22 mouse cellular contexts compared by ENCODE assay signal in genomic region chr19:10587231-10587630, GRCm38 (mm10). TPM values are rescaled to one million over a fixed set of nuclear protein-coding genes. Genes with fewer than 3 reads are reported as not detected.
DNase-seq lines count a peak whose midpoint lies in the region; ATAC-seq and TF ChIP-seq lines count a peak whose summit lies in the region.
"Had no signal": no experiment of that assay in that cellular context is flagged by ENCODE, and none has a peak within 500 bp of the region (broad histone marks: within the 10 kb centered on the region; RNA-seq: fewer than 3 reads in every experiment).

No protein-coding gene starts in this region.

- no peak overlapping the region for H3K4me2 ChIP-seq in liver, embryonic 13.5 days
- no peak overlapping the region for H3K4me2 ChIP-seq in liver, embryonic 11.5 days
- H3K4me2 ChIP-seq in liver, postnatal 0 days (ENCODE audit: low read depth, low read length), result no peak overlapping the region
- H3K4me2 ChIP-seq: forebrain, embryonic 13.5 days; heart, embryonic 11.5 days; hindbrain, embryonic 12.5 days; hindbrain, embryonic 15.5 days had no signal

- H3K27ac ChIP-seq in liver, embryonic 13.5 days, result peak overlapping the region; percentile 55
- no peak overlapping the region for H3K27ac ChIP-seq in liver, embryonic 11.5 days (ENCODE audit: low read depth, low read length)
- H3K27ac ChIP-seq in liver, postnatal 0 days (ENCODE audit: low read depth), result peak overlapping the region; percentile 29; the same call in 1 of the 2 replicates
- H3K27ac ChIP-seq: forebrain, embryonic 10.5 days; forebrain, embryonic 13.5 days; hindbrain, embryonic 12.5 days; hindbrain, embryonic 15.5 days had no signal

- WGBS in liver, embryonic 13.5 days (ENCODE audit: insufficient replicate concordance), result 63% methylated on average over 8 of the region's 8 CpGs
- 78% methylated on average over 8 of the region's 8 CpGs for WGBS in liver, embryonic 11.5 days
- 63% methylated on average over 8 of the region's 8 CpGs for WGBS in liver, postnatal 0 days (ENCODE audit: insufficient replicate concordance)

- H3K9ac ChIP-seq in liver, embryonic 13.5 days, result no peak overlapping the region
- H3K9ac ChIP-seq in liver, embryonic 11.5 days (ENCODE audit: low read depth, low read length), result no peak overlapping the region
- H3K9ac ChIP-seq in liver, postnatal 0 days (replicated peaks), result no peak overlapping the region
- H3K9ac ChIP-seq: forebrain, embryonic 13.5 days; hindbrain, embryonic 12.5 days; hindbrain, embryonic 15.5 days had no signal

- no peak for TF ChIP-seq CTCF in liver, postnatal 0 days (IDR thresholded peaks at IDR 0.05; ENCODE audit: low read depth)

- TF ChIP-seq EP300 in liver, postnatal 0 days (IDR thresholded peaks at IDR 0.05; ENCODE audit: low read depth), result no peak

- no peak for ATAC-seq in liver, embryonic 13.5 days (ENCODE audit: low read depth)
- no peak for ATAC-seq in liver, embryonic 11.5 days (replicated peaks; ENCODE audit: low FRiP score)
- peak; percentile 45 for ATAC-seq in common myeloid progenitor, adult 5-6 weeks (replicated peaks; ENCODE audit: low read depth, poor library complexity, severe bottlenecking)
- no peak for ATAC-seq in liver, postnatal 0 days
- ATAC-seq in monocyte, adult 5-6 weeks (replicated peaks; ENCODE audit: insufficient number of reproducible peaks, low FRiP score, low TSS enrichment, poor library complexity, severe bottlenecking), result 0 out of 2 replicates have a peak, but pooled peaks have one; percentile 23
- ATAC-seq in CD4-positive, CD25-positive, alpha-beta regulatory T cell, adult 4 months, result no peak
- ATAC-seq: activated CD4-positive, CD25-positive, alpha-beta regulatory T cell, adult 4 months; forebrain, embryonic 13.5 days; forebrain, embryonic 16.5 days had no signal

- no peak for DNase-seq in liver, embryonic 13.5 days
- no peak for DNase-seq in liver, embryonic 11.5 days (ENCODE audit: low spot score)
- DNase-seq in liver, postnatal 0 days, result no peak
- DNase-seq in right cerebral cortex, postnatal 10 days (ENCODE audit: low spot score in 2 of 2), result no peak
- DNase-seq: adrenal gland, adult 8-10 months; adrenal gland, postnatal 25 days; cerebellum, adult 11-12 months; cerebellum, adult 8-10 months; cerebellum, postnatal 10 days; cerebellum, postnatal 36 days; gastrocnemius, postnatal 10 days; gastrocnemius, postnatal 36 days had no signal

- no peak overlapping the region for H3K4me3 ChIP-seq in liver, embryonic 13.5 days (replicated peaks)
- H3K4me3 ChIP-seq in liver, embryonic 11.5 days (ENCODE audit: low read depth, low read length), result no peak overlapping the region
- no peak overlapping the region for H3K4me3 ChIP-seq in liver, postnatal 0 days (ENCODE audit: low read depth, low read length)
- H3K4me3 ChIP-seq: forebrain, embryonic 10.5 days; forebrain, embryonic 13.5 days; hindbrain, embryonic 12.5 days; hindbrain, embryonic 15.5 days had no signal

- peaks cover 17% of the 10 kb centered on the region for H3K4me1 ChIP-seq in liver, embryonic 13.5 days (replicated peaks)
- H3K4me1 ChIP-seq in liver, embryonic 11.5 days (replicated peaks; ENCODE audit: control insufficient read depth, insufficient read depth, low read length), result 0 out of 2 replicates have a peak, but pooled peaks cover 2% of the 10 kb centered on the region
- H3K4me1 ChIP-seq in liver, postnatal 0 days (ENCODE audit: insufficient read depth), result peaks cover 29% of the 10 kb centered on the region
- H3K4me1 ChIP-seq: hindbrain, embryonic 12.5 days; hindbrain, embryonic 15.5 days had no signal

- H3K27me3 ChIP-seq in liver, embryonic 13.5 days, result no peaks in the 10 kb centered on the region
- no peaks in the 10 kb centered on the region for H3K27me3 ChIP-seq in liver, embryonic 11.5 days (replicated peaks; ENCODE audit: control insufficient read depth, insufficient read depth, low read length)
- H3K27me3 ChIP-seq in liver, postnatal 0 days (ENCODE audit: insufficient read depth, low read length), result no peaks in the 10 kb centered on the region
- H3K27me3 ChIP-seq: forebrain, embryonic 13.5 days; hindbrain, embryonic 12.5 days; hindbrain, embryonic 15.5 days had no signal

- peaks cover 33% of the 10 kb centered on the region for H3K36me3 ChIP-seq in liver, embryonic 13.5 days
- no peaks in the 10 kb centered on the region; the same call in 1 of the 2 replicates for H3K36me3 ChIP-seq in liver, embryonic 11.5 days (ENCODE audit: control insufficient read depth, insufficient read depth, low read length)
- peaks cover 52% of the 10 kb centered on the region for H3K36me3 ChIP-seq in liver, postnatal 0 days (replicated peaks; ENCODE audit: insufficient read depth, low read length)

- no peaks in the 10 kb centered on the region for H3K9me3 ChIP-seq in liver, embryonic 13.5 days (replicated peaks)
- no peaks in the 10 kb centered on the region for H3K9me3 ChIP-seq in liver, embryonic 11.5 days (ENCODE audit: control insufficient read depth, low read length)
- H3K9me3 ChIP-seq in liver, postnatal 0 days (ENCODE audit: low read length), result no peaks in the 10 kb centered on the region
- H3K9me3 ChIP-seq: forebrain, embryonic 10.5 days; forebrain, embryonic 13.5 days; hindbrain, embryonic 12.5 days; hindbrain, embryonic 15.5 days had no signal

RNA-seq across cellular contexts. Expression of gene Tmem138, which starts 10.1 kb away (rescaled TPM):
- 14.9 and 16.3 TPM in 2 replicates for polyA plus RNA-seq in liver, embryonic 13.5 days (2015; fragmentation: Nextera tagmentation; extraction: Ambion mirVana)
- 32.6 and 33.3 TPM in 2 replicates for polyA plus RNA-seq in liver, embryonic 11.5 days (2014; fragmentation: Nextera tagmentation; extraction: Ambion mirVana)
- 6.0 and 15.9 TPM in 2 replicates for total RNA-seq in common myeloid progenitor, adult 5-6 weeks (2017)
- polyA plus RNA-seq in liver, postnatal 0 days (2015; fragmentation: Nextera tagmentation; extraction: Ambion mirVana), result 8.2 and 8.4 TPM in 2 replicates
- 0.48 to 7.5 TPM (median 5.7 TPM) in 3 replicates for total RNA-seq in monocyte, adult 5-6 weeks (2017)
- polyA plus RNA-seq in CD4-positive, CD25-positive, alpha-beta regulatory T cell, adult 4 months (2017; shearing (Covaris generic)), result 10 to 100 TPM; 19.3 to 23.0 TPM

RNA-seq across cellular contexts. Expression of gene Cyb561a3, which starts 10.3 kb away (rescaled TPM):
- polyA plus RNA-seq in liver, embryonic 13.5 days (2015; fragmentation: Nextera tagmentation; extraction: Ambion mirVana), result 10.6 and 12.4 TPM in 2 replicates
- polyA plus RNA-seq in liver, embryonic 11.5 days (2014; fragmentation: Nextera tagmentation; extraction: Ambion mirVana), result 14.9 and 18.5 TPM in 2 replicates
- total RNA-seq in common myeloid progenitor, adult 5-6 weeks (2017), result 30.9 and 32.4 TPM in 2 replicates
- polyA plus RNA-seq in liver, postnatal 0 days (2015; fragmentation: Nextera tagmentation; extraction: Ambion mirVana), result 18.5 and 19.0 TPM in 2 replicates
- 18.9 to 42.4 TPM (median 29.1 TPM) in 3 replicates for total RNA-seq in monocyte, adult 5-6 weeks (2017)
- 10 to 100 TPM; 39.1 to 52.7 TPM for polyA plus RNA-seq in CD4-positive, CD25-positive, alpha-beta regulatory T cell, adult 4 months (2017; shearing (Covaris generic))

RNA-seq across cellular contexts. Expression of gene Ddb1, which starts 17.9 kb away (rescaled TPM):
- 156 and 177 TPM in 2 replicates for polyA plus RNA-seq in liver, embryonic 13.5 days (2015; fragmentation: Nextera tagmentation; extraction: Ambion mirVana)
- 311 and 347 TPM in 2 replicates for polyA plus RNA-seq in liver, embryonic 11.5 days (2014; fragmentation: Nextera tagmentation; extraction: Ambion mirVana)
- total RNA-seq in common myeloid progenitor, adult 5-6 weeks (2017), result 424 and 475 TPM in 2 replicates
- 68.7 and 81.3 TPM in 2 replicates for polyA plus RNA-seq in liver, postnatal 0 days (2015; fragmentation: Nextera tagmentation; extraction: Ambion mirVana)
- total RNA-seq in monocyte, adult 5-6 weeks (2017), result 228 to 236 TPM (median 231 TPM) in 3 replicates
- 100 to 1,000 TPM; 104 to 182 TPM for polyA plus RNA-seq in CD4-positive, CD25-positive, alpha-beta regulatory T cell, adult 4 months (2017; shearing (Covaris generic))

RNA-seq across cellular contexts. Expression of gene Tkfc, which starts 18.2 kb away (rescaled TPM):
- polyA plus RNA-seq in liver, embryonic 13.5 days (2015; fragmentation: Nextera tagmentation; extraction: Ambion mirVana), result 9.4 and 10.8 TPM in 2 replicates
- polyA plus RNA-seq in liver, embryonic 11.5 days (2014; fragmentation: Nextera tagmentation; extraction: Ambion mirVana), result 16.1 and 16.2 TPM in 2 replicates
- total RNA-seq in common myeloid progenitor, adult 5-6 weeks (2017), result 3.5 and 7.3 TPM in 2 replicates
- 82.1 and 133 TPM in 2 replicates for polyA plus RNA-seq in liver, postnatal 0 days (2015; fragmentation: Nextera tagmentation; extraction: Ambion mirVana)
- total RNA-seq in monocyte, adult 5-6 weeks (2017), result 2.1 to 4.3 TPM (median 2.8 TPM) in 3 replicates
- polyA plus RNA-seq in CD4-positive, CD25-positive, alpha-beta regulatory T cell, adult 4 months (2017; shearing (Covaris generic)), result 10 to 100 TPM in 1 of 2 experiments, 1 to 10 TPM in 1; 9.2 to 12.7 TPM

RNA-seq across cellular contexts. Expression of gene Tmem216, which starts 31.2 kb away (rescaled TPM):
- polyA plus RNA-seq in liver, embryonic 13.5 days (2015; fragmentation: Nextera tagmentation; extraction: Ambion mirVana), result 14.9 and 16.9 TPM in 2 replicates
- polyA plus RNA-seq in liver, embryonic 11.5 days (2014; fragmentation: Nextera tagmentation; extraction: Ambion mirVana), result 33.7 and 35.9 TPM in 2 replicates
- total RNA-seq in common myeloid progenitor, adult 5-6 weeks (2017), result 17.3 and 30.5 TPM in 2 replicates
- polyA plus RNA-seq in liver, postnatal 0 days (2015; fragmentation: Nextera tagmentation; extraction: Ambion mirVana), result 11.7 and 13.0 TPM in 2 replicates
- 1.3 to 2.6 TPM in 2 of 3 replicates, not detected in the other for total RNA-seq in monocyte, adult 5-6 weeks (2017)
- 10 to 100 TPM; 10.7 to 13.6 TPM for polyA plus RNA-seq in CD4-positive, CD25-positive, alpha-beta regulatory T cell, adult 4 months (2017; shearing (Covaris generic))

Comparison
In these comparisons a context has a peak if more than half of its experiments do, and no peak if none do; other contexts are left out.
1. ATAC-seq: peak in common myeloid progenitor, adult 5-6 weeks (single experiment) and monocyte, adult 5-6 weeks (single experiment); none in liver, embryonic 13.5 days (single experiment), liver, embryonic 11.5 days (single experiment), liver, postnatal 0 days (single experiment) and CD4-positive, CD25-positive, alpha-beta regulatory T cell, adult 4 months (single experiment).